Mouse (Mus musculus) G1E (cell line): ENCODE data around the gene Dgcr8.

Experiments used
- CTCF ChIP-seq: IDR thresholded peaks from 2 replicates; pipeline ENCODE4 v1.5.1; 2012; ENCODE audit warnings: low read depth, low read length, inconsistent platforms, mixed read lengths
- GATA1 ChIP-seq: IDR thresholded peaks from 2 replicates; pipeline ENCODE4 v1.6.1; 2012; ENCODE audit warnings: borderline replicate concordance, low read length, inconsistent platforms, mixed read lengths
- TAL1 ChIP-seq: conservative IDR thresholded peaks from 2 replicates; pipeline ENCODE4 v1.6.1; 2012; ENCODE audit warnings: low read depth, low read length, inconsistent platforms, mixed read lengths

- TF ChIP-seq CTCF = no peak
- TF ChIP-seq GATA1 = no peak
- TF ChIP-seq TAL1 = no peak
Measured at GRCm38 (mm10) chr16:18289067-18289588, at the start of gene Dgcr8.
